Mouse (Mus musculus) olfactory bulb, adult 2 months (tissue): ENCODE measurements around the gene Serpinb1a.
"Not testable (repeated sequence)": the region's sequence is repeated elsewhere in the genome, so short reads cannot be mapped to it uniquely, and the experiment has no call there.

Experiments used
- CTCF ChIP-seq: fragments of 200-500 bp; IDR thresholded peaks from 2 replicates; pipeline ENCODE4 v1.5.1; 2012; ENCODE audit warnings: low read depth, mild to moderate bottlenecking, low read length, moderate library complexity; ENCODE audit not compliant: insufficient read depth
- POLR2A ChIP-seq: fragments of 200-500 bp; IDR thresholded peaks from 2 replicates; pipeline ENCODE4 v1.6.1; 2012; ENCODE audit warnings: mild to moderate bottlenecking, low read depth, low read length, moderate library complexity; ENCODE audit not compliant: insufficient read depth

DNA sequence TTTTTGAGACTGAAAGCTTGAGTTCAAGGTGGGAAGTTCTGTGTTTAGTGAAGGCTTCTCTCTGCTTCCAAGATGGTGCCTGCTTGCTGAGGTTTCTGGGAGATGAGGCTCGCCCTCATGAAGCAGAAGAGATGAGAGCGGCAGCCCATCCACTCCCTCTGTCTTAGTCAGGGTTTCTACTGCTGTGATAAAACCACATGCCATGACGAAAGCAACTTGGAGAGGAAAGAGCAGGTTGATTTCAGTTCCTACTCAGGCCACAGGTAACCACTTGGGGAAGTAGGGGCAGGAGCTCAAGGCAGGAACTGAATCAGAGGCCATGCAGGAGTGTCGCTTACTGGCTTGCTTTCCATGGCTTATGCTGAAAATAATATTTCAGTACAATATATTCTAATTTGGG, 17.2 kb upstream of the Serpinb1a start:
- not testable (repeated sequence) for TF ChIP-seq CTCF, POLR2A
